Mouse (Mus musculus): ENCODE results near the gene Nudt4.

Nudt4 gene

GRCm38 (mm10) chr10:95563851-95564845 is at the start of gene Nudt4:
TSS of gene Nudt4 (minus strand) at chr10:95564146.
- peak; percentile 72 for DNase-seq (ENCODE audit: low spot score)

- DNase-seq (ENCODE audit: low spot score) = no peak
Measured at GRCm38 (mm10) chr10:95611331-95611721, 47.4 kb upstream of the Nudt4 start.

- no peak for DNase-seq (ENCODE audit: low spot score)
Measured at GRCm38 (mm10) chr10:95610666-95611330, 46.9 kb upstream of the Nudt4 start.

GRCm38 (mm10) chr10:95604979-95605613 is 41.1 kb upstream of the Nudt4 start:
- DNase-seq (ENCODE audit: low spot score) = no peak

- DNase-seq (ENCODE audit: low spot score) = no peak
Measured at GRCm38 (mm10) chr10:95600527-95600926, 36.6 kb upstream of the Nudt4 start.

- DNase-seq (ENCODE audit: low spot score) = no peak
Measured at GRCm38 (mm10) chr10:95599740-95600139, 35.8 kb upstream of the Nudt4 start.

- DNase-seq (ENCODE audit: low spot score) = no peak
Measured at GRCm38 (mm10) chr10:95598056-95598587, 34.2 kb upstream of the Nudt4 start.

- no peak for DNase-seq (ENCODE audit: low spot score)
Measured at GRCm38 (mm10) chr10:95595852-95596639, 32.1 kb upstream of the Nudt4 start.

GRCm38 (mm10) chr10:95594414-95594813 is 30.5 kb upstream of the Nudt4 start:
- no peak for DNase-seq (ENCODE audit: low spot score)

GRCm38 (mm10) chr10:95591257-95591656 is 27.3 kb upstream of the Nudt4 start:
- no peak for DNase-seq (ENCODE audit: low spot score)

- DNase-seq (ENCODE audit: low spot score) = no peak
Measured at GRCm38 (mm10) chr10:95590196-95590595, 26.2 kb upstream of the Nudt4 start.

GRCm38 (mm10) chr10:95589196-95589595 is 25.2 kb upstream of the Nudt4 start:
- DNase-seq (ENCODE audit: low spot score) = no peak

- DNase-seq (ENCODE audit: low spot score) = no peak
Measured at GRCm38 (mm10) chr10:95587509-95588220, 23.7 kb upstream of the Nudt4 start.

- no peak for DNase-seq (ENCODE audit: low spot score)
Measured at GRCm38 (mm10) chr10:95585554-95585953, 21.6 kb upstream of the Nudt4 start.

- no peak for DNase-seq (ENCODE audit: low spot score)
Measured at GRCm38 (mm10) chr10:95577567-95577950, 13.6 kb upstream of the Nudt4 start.

GRCm38 (mm10) chr10:95576876-95577566 is 13.1 kb upstream of the Nudt4 start:
- DNase-seq (ENCODE audit: low spot score) = no peak

- no peak for DNase-seq (ENCODE audit: low spot score)
Measured at GRCm38 (mm10) chr10:95575839-95576380, 12.0 kb upstream of the Nudt4 start.

GRCm38 (mm10) chr10:95574994-95575393 is 11.0 kb upstream of the Nudt4 start:
- DNase-seq (ENCODE audit: low spot score) = no peak

- DNase-seq (ENCODE audit: low spot score) = no peak
Measured at GRCm38 (mm10) chr10:95569441-95569840, 5.5 kb upstream of the Nudt4 start.

GRCm38 (mm10) chr10:95568016-95568415 is 4.1 kb upstream of the Nudt4 start:
- DNase-seq (ENCODE audit: low spot score) = no peak

Measured in ovary, postnatal 10 days (tissue).